Mouse (Mus musculus): ENCODE data around the gene Gnb1. TPM values are rescaled to one million over a fixed set of nuclear protein-coding genes. Genes with fewer than 3 reads are reported as not detected.
A peak's percentile ranks its signal among the peaks of the same experiment; 100 is the strongest.

Gnb1 gene
- polyA plus RNA-seq, 1 experiment from 2014 or later = 501 TPM

DNA sequence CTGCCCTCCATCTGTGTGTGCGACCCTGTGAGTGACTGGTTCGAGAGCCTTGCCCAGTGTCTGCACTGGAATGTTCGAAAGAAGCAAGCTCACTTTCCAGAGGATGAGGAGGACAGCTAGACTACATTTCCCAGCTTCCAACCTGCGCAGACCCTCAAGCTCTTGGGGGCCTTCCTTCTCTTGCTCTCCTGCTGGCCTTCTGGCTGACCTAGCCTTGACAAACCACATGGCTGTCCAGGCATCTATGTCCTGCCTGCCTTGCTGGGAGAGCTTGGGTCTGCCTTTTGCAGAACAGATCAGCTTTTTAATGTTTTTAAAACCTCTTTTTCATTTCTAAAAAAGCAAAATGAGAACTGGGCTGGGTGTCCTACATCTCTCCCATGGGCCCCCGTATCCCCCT, 98.2 kb downstream of the Gnb1 start:
- Histone ChIP-seq H3K4me2 (no peak overlapping the region), H3K9ac (no peak overlapping the region), H3K4me1 (no peaks in the 10 kb centered on the region), H3K4me3 (no peak overlapping the region), H3K27ac (no peak overlapping the region), H3K27me3 (no peaks in the 10 kb centered on the region), H3K36me3 (peaks cover 66% of the 10 kb centered on the region), H3K9me3 (no peaks in the 10 kb centered on the region)
- no peak for ATAC-seq (ENCODE audit: insufficient number of reproducible peaks, insufficient read depth, low FRiP score, low TSS enrichment, low read depth)
- WGBS = 92% methylated on average over 5 of the region's 5 CpGs

- H3K4me2 ChIP-seq = no peak overlapping the region
- no peaks in the 10 kb centered on the region for H3K4me1 ChIP-seq
- no peak overlapping the region for H3K4me3 ChIP-seq
- H3K36me3 ChIP-seq = peaks cover 47% of the 10 kb centered on the region
- no peak overlapping the region for H3K9ac ChIP-seq
- H3K27me3 ChIP-seq = no peaks in the 10 kb centered on the region
- no peak overlapping the region for H3K27ac ChIP-seq
- no peaks in the 10 kb centered on the region for H3K9me3 ChIP-seq
- ATAC-seq (ENCODE audit: insufficient number of reproducible peaks, insufficient read depth, low FRiP score, low TSS enrichment, low read depth) = no peak
- WGBS = 89% methylated on average over 7 of the region's 7 CpGs
Measured at GRCm38 (mm10) chr4:155591012-155591719, 100.0 kb downstream of the Gnb1 start.

- ATAC-seq (ENCODE audit: insufficient number of reproducible peaks, insufficient read depth, low FRiP score, low TSS enrichment, low read depth) = no peak
- H3K27ac ChIP-seq = no peak overlapping the region
- H3K27me3 ChIP-seq = no peaks in the 10 kb centered on the region
- no peak overlapping the region for H3K4me2 ChIP-seq
- H3K4me1 ChIP-seq = no peaks in the 10 kb centered on the region
- H3K9ac ChIP-seq = no peak overlapping the region
- WGBS = 61% methylated on average over 1 of the region's 1 CpGs
- peaks cover 22% of the 10 kb centered on the region for H3K36me3 ChIP-seq
- no peaks in the 10 kb centered on the region for H3K9me3 ChIP-seq
- H3K4me3 ChIP-seq = no peak overlapping the region
Measured at GRCm38 (mm10) chr4:155593780-155594179, 102.6 kb downstream of the Gnb1 start.

DNA sequence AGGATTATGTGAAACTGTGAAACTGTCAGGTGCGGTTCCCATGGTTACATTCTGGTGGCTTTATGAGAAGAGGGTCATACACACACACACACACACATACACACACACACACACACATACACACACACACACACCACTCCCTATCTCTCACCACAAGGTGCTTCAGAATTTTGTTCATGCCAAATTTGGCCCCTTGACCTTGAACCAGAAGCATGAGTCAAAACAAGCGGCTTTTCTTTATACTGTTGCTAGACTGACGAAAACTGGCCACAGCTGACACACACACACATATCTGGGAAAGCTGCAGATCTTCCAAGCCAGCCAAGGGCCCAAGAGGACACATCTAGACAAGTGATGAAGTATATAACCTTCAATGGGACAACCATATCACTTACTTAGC, 104.6 kb downstream of the Gnb1 start:
- H3K9ac ChIP-seq = no peak overlapping the region
- no peak for ATAC-seq (ENCODE audit: insufficient number of reproducible peaks, insufficient read depth, low FRiP score, low TSS enrichment, low read depth)
- H3K36me3 ChIP-seq = 0 out of 2 replicates have a peak, but pooled peaks cover 4% of the 10 kb centered on the region
- no peaks in the 10 kb centered on the region for H3K4me1 ChIP-seq
- 78% methylated on average over 3 of the region's 3 CpGs for WGBS
- no peaks in the 10 kb centered on the region for H3K27me3 ChIP-seq
- H3K4me3 ChIP-seq = no peak overlapping the region
- no peaks in the 10 kb centered on the region for H3K9me3 ChIP-seq
- H3K4me2 ChIP-seq = no peak overlapping the region
- H3K27ac ChIP-seq = no peak overlapping the region

DNA sequence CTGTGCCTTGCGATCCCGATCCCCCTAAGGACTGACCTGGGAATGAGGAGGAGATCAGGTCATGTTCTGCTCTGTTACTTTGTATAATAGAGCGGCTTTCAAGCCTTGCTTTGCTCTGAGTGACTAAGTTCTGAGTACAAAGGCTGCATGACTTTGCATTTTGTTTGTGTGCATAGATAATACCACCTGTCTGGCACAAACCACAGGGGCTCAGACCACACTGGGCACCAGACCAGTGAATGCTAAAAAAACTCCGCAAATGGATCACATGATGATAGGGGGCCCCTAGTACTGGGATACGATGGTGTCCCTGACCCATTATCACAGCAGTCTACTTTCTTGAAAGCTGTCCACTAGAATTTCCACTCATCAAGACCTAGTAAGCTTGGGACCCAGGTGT, 105.4 kb downstream of the Gnb1 start:
- no peaks in the 10 kb centered on the region for H3K4me1 ChIP-seq
- H3K27me3 ChIP-seq = no peaks in the 10 kb centered on the region
- H3K27ac ChIP-seq = no peak overlapping the region
- no peak for ATAC-seq (ENCODE audit: insufficient number of reproducible peaks, insufficient read depth, low FRiP score, low TSS enrichment, low read depth)
- H3K4me3 ChIP-seq = no peak overlapping the region
- no peak overlapping the region for H3K4me2 ChIP-seq
- no peaks in the 10 kb centered on the region for H3K9me3 ChIP-seq
- H3K36me3 ChIP-seq = no peaks in the 10 kb centered on the region
- 80% methylated on average over 5 of the region's 5 CpGs for WGBS
- no peak overlapping the region for H3K9ac ChIP-seq

GRCm38 (mm10) chr4:155598536-155598935, 107.4 kb downstream of the Gnb1 start:
- no peaks in the 10 kb centered on the region for H3K27me3 ChIP-seq
- H3K36me3 ChIP-seq = peaks cover 8% of the 10 kb centered on the region; the same call in 1 of the 2 replicates
- peaks cover 11% of the 10 kb centered on the region; the same call in 1 of the 2 replicates for H3K4me1 ChIP-seq
- H3K9ac ChIP-seq = no peak overlapping the region
- WGBS = 17% methylated on average over 20 of the region's 20 CpGs
- H3K9me3 ChIP-seq = no peaks in the 10 kb centered on the region
- H3K27ac ChIP-seq = no peak overlapping the region
- H3K4me3 ChIP-seq = no peak overlapping the region
- no peak overlapping the region for H3K4me2 ChIP-seq
- no peak for ATAC-seq (ENCODE audit: insufficient number of reproducible peaks, insufficient read depth, low FRiP score, low TSS enrichment, low read depth)

- Histone ChIP-seq H3K4me2 (peak overlapping the region; percentile 87), H3K9ac (peak overlapping the region; percentile 94; the same call in 1 of the 2 replicates), H3K4me3 (peak overlapping the region; percentile 97), H3K4me1 (peaks cover 11% of the 10 kb centered on the region; the same call in 1 of the 2 replicates), H3K27ac (peak overlapping the region; percentile 99; the same call in 1 of the 2 replicates), H3K27me3 (no peaks in the 10 kb centered on the region), H3K9me3 (no peaks in the 10 kb centered on the region), H3K36me3 (peaks cover 18% of the 10 kb centered on the region; the same call in 1 of the 2 replicates)
- no peak for ATAC-seq (ENCODE audit: insufficient number of reproducible peaks, insufficient read depth, low FRiP score, low TSS enrichment, low read depth)
- WGBS = 84% methylated on average over 11 of the region's 11 CpGs
Measured at GRCm38 (mm10) chr4:155599901-155600825, 109.0 kb downstream of the Gnb1 start.

GRCm38 (mm10) chr4:155601091-155601996, 110.2 kb downstream of the Gnb1 start, which contains the start of gene Slc35e2:
Gene Slc35e2 (plus strand): TSS chr4:155601416.
- peak within 1 kb of the TSS; percentile 99 for H3K27ac ChIP-seq
- peak within 1 kb of the TSS; percentile 97 for H3K4me3 ChIP-seq
- peak within 1 kb of the TSS; percentile 94 for H3K9ac ChIP-seq
- H3K36me3 ChIP-seq = peaks cover 22% of the 10 kb centered on the region; the same call in 1 of the 2 replicates
- under 1% methylated on average over 64 of the region's 65 CpGs for WGBS
- peak within 1 kb of the TSS; percentile 87 for H3K4me2 ChIP-seq
- no peaks in the 10 kb centered on the region for H3K27me3 ChIP-seq
- H3K9me3 ChIP-seq = no peaks in the 10 kb centered on the region
- peak; percentile 94 for ATAC-seq (ENCODE audit: insufficient number of reproducible peaks, insufficient read depth, low FRiP score, low TSS enrichment, low read depth)
- peaks cover 11% of the 10 kb centered on the region; the same call in 1 of the 2 replicates for H3K4me1 ChIP-seq

- H3K4me3 ChIP-seq = peak overlapping the region; percentile 97
- no peak; the same call in 1 of the 2 replicates for ATAC-seq (ENCODE audit: insufficient number of reproducible peaks, insufficient read depth, low FRiP score, low TSS enrichment, low read depth)
- 1% methylated on average over 31 of the region's 31 CpGs for WGBS
- peak overlapping the region; percentile 87 for H3K4me2 ChIP-seq
- no peaks in the 10 kb centered on the region for H3K9me3 ChIP-seq
- H3K4me1 ChIP-seq = peaks cover 11% of the 10 kb centered on the region; the same call in 1 of the 2 replicates
- H3K27ac ChIP-seq = peak overlapping the region; percentile 99
- peak overlapping the region; percentile 94 for H3K9ac ChIP-seq
- no peaks in the 10 kb centered on the region for H3K27me3 ChIP-seq
- H3K36me3 ChIP-seq = peaks cover 22% of the 10 kb centered on the region; the same call in 1 of the 2 replicates
Measured at GRCm38 (mm10) chr4:155601997-155602456, 110.9 kb downstream of the Gnb1 start.

DNA sequence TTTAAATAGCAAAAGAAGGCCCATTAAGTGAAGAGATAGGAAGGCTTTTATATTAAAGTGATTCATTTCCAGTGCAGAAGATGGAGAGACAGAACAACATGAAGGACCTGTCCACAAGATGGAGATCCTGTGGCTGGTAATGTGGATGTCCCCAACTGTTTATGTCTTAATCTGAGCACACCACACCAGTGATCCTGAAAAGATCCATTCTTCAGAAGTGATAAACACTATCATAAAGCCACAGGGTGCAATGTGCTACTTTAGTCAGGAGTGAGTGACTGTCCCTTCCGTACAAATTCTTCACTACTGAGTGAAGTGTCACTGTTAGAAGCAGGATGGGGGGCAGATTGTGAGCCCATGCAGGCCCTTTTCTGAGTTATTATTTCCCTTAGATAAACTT, 111.6 kb downstream of the Gnb1 start:
- Histone ChIP-seq H3K9me3 (no peaks in the 10 kb centered on the region), H3K4me3 (peak overlapping the region; percentile 97), H3K36me3 (peaks cover 25% of the 10 kb centered on the region; the same call in 1 of the 2 replicates), H3K27ac (no peak overlapping the region), H3K9ac (no peak overlapping the region), H3K4me2 (peak overlapping the region; percentile 87), H3K4me1 (peaks cover 11% of the 10 kb centered on the region; the same call in 1 of the 2 replicates), H3K27me3 (no peaks in the 10 kb centered on the region)
- no peak for ATAC-seq (ENCODE audit: insufficient number of reproducible peaks, insufficient read depth, low FRiP score, low TSS enrichment, low read depth)
- WGBS = 81% methylated on average over 1 of the region's 1 CpGs

Measured in embryonic facial prominence, embryonic 13.5 days (tissue).